Mouse (Mus musculus): Measurements from ENCODE around the gene Tardbp.

Gene Tardbp

GRCm38 (mm10) chr4:148626623-148627185 is at the start of gene Tardbp:
Tardbp (minus strand) TSS chr4:148627019.
- DNase-seq = peak; percentile 96 to 98

GRCm38 (mm10) chr4:148676188-148676960 is 49.6 kb upstream of the Tardbp start:
- no peak for DNase-seq

- peak; percentile 16 to 34 for DNase-seq
These were observed 48.2 kb upstream of the Tardbp start for GRCm38 (mm10) chr4:148675043-148675442.

GRCm38 (mm10) chr4:148671230-148671947 is 44.6 kb upstream of the Tardbp start:
- DNase-seq = no peak

GRCm38 (mm10) chr4:148667006-148667755 is 40.4 kb upstream of the Tardbp start:
- DNase-seq = no peak

GRCm38 (mm10) chr4:148664021-148664420 is 37.2 kb upstream of the Tardbp start:
- no peak for DNase-seq

- DNase-seq = no peak
These were observed 36.5 kb upstream of the Tardbp start for GRCm38 (mm10) chr4:148663326-148663725.

- DNase-seq = peak; percentile 37 to 78
These were observed 35.5 kb upstream of the Tardbp start for GRCm38 (mm10) chr4:148662168-148662965.

- no peak for DNase-seq
These were observed 33.4 kb upstream of the Tardbp start for GRCm38 (mm10) chr4:148660174-148660573.

GRCm38 (mm10) chr4:148657776-148658175 is 31.0 kb upstream of the Tardbp start:
- no peak for DNase-seq

- DNase-seq = no peak
These were observed 30.0 kb upstream of the Tardbp start for GRCm38 (mm10) chr4:148656691-148657258.

- no peak for DNase-seq
These were observed 28.0 kb upstream of the Tardbp start for GRCm38 (mm10) chr4:148654701-148655398.

GRCm38 (mm10) chr4:148651045-148651444 is 24.2 kb upstream of the Tardbp start:
- no peak for DNase-seq

- no peak for DNase-seq
These were observed 22.5 kb upstream of the Tardbp start for GRCm38 (mm10) chr4:148649309-148649708.

GRCm38 (mm10) chr4:148646616-148647015 is 19.8 kb upstream of the Tardbp start:
- DNase-seq = no peak

- no peak for DNase-seq
These were observed 18.1 kb upstream of the Tardbp start for GRCm38 (mm10) chr4:148644926-148645325.

GRCm38 (mm10) chr4:148644157-148644511 is 17.3 kb upstream of the Tardbp start:
- peak; percentile 38 to 72 for DNase-seq

GRCm38 (mm10) chr4:148643291-148644156 is 16.7 kb upstream of the Tardbp start, which contains the start of gene Gm572:
Gm572 (plus strand) TSS chr4:148643317.
- no peak for DNase-seq

GRCm38 (mm10) chr4:148641121-148641520 is 14.3 kb upstream of the Tardbp start:
- DNase-seq = no peak

- DNase-seq = no peak
These were observed 12.6 kb upstream of the Tardbp start for GRCm38 (mm10) chr4:148639455-148639854.
